Mouse (Mus musculus): ENCODE measurements around the gene Marco. TPM values are rescaled to one million over a fixed set of nuclear protein-coding genes. Genes with fewer than 3 reads are reported as not detected.

Marco gene
- polyA plus RNA-seq, 1 experiment from 2014 or later = not detected

DNA sequence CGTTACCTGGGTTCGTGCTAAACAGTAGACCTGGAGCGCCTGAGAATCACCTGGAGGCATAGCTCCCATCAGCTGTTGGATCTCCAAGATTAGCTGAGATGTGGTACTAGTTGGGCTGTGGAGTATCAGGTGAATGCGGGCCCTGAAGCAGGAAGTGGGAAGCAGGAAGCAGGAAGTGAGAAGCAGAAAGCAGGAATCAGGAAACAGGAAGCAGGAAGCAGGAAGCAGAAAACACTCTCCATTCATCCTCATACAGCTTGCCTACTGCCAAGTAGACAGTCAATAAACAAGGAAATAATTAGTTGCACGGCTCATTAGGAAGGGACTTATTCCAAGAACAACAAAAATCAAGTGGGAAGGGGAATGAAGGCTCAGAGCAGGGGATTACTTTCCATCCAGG, 69.2 kb downstream of the Marco start:
- ATAC-seq (ENCODE audit: insufficient number of reproducible peaks, insufficient read depth, low FRiP score, low read depth) = no peak
- no peaks in the 10 kb centered on the region for H3K27me3 ChIP-seq (ENCODE audit: control insufficient read depth, insufficient read depth, low read length)
- 79% methylated on average over 5 of the region's 5 CpGs for WGBS
- no peaks in the 10 kb centered on the region for H3K4me1 ChIP-seq (ENCODE audit: control insufficient read depth in 2 of 2, insufficient read depth in 2 of 2, low read length in 2 of 2)
- no peaks in the 10 kb centered on the region for H3K9me3 ChIP-seq (ENCODE audit: control insufficient read depth, low read length)
- no peaks in the 10 kb centered on the region for H3K36me3 ChIP-seq (ENCODE audit: control insufficient read depth, insufficient read depth, low read length)
- no peak overlapping the region for H3K4me3 ChIP-seq (ENCODE audit: control insufficient read depth in 1 of 2, insufficient read depth in 1 of 2, low read depth in 1 of 2, low read length in 2 of 2)
- H3K4me2 ChIP-seq (ENCODE audit: low read length) = no peak overlapping the region
- H3K27ac ChIP-seq (replicated peaks in 1 of 2; ENCODE audit: control insufficient read depth in 1 of 2, insufficient read depth in 1 of 2, low read depth in 2 of 2, low read length in 2 of 2) = no peak overlapping the region
- no peak overlapping the region for H3K9ac ChIP-seq (ENCODE audit: low read length)

DNA sequence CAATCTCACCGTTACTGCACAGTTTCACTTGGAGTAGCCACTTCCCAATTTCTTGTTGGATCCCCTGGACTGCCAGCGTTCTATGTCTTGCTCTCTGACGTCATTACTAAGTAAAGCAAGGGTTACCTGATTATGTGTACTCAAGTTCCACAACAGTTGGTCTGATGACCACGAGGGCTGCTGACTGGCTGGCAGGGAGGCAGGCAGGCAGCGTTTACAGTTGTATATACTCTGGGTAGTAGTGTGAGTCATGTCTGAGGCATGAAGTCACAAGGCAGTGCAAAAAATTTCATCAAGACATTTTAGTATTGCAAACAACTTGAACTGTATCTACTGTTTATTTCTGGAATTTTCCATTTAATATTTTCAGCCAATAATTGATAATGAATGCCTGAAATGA, 74.7 kb downstream of the Marco start:
- Histone ChIP-seq H3K4me3 (ENCODE audit: control insufficient read depth in 1 of 2, insufficient read depth in 1 of 2, low read depth in 1 of 2, low read length in 2 of 2) (no peak overlapping the region), H3K27me3 (ENCODE audit: control insufficient read depth, insufficient read depth, low read length) (no peaks in the 10 kb centered on the region), H3K4me2 (ENCODE audit: low read length) (no peak overlapping the region), H3K9me3 (ENCODE audit: control insufficient read depth, low read length) (no peaks in the 10 kb centered on the region), H3K4me1 (ENCODE audit: control insufficient read depth in 2 of 2, insufficient read depth in 2 of 2, low read length in 2 of 2) (no peaks in the 10 kb centered on the region), H3K36me3 (ENCODE audit: control insufficient read depth, insufficient read depth, low read length) (no peaks in the 10 kb centered on the region), H3K9ac (ENCODE audit: low read length) (no peak overlapping the region), H3K27ac (replicated peaks in 1 of 2; ENCODE audit: control insufficient read depth in 1 of 2, insufficient read depth in 1 of 2, low read depth in 2 of 2, low read length in 2 of 2) (no peak overlapping the region)
- WGBS = 62% methylated on average over 5 of the region's 5 CpGs
- no peak for ATAC-seq (ENCODE audit: insufficient number of reproducible peaks, insufficient read depth, low FRiP score, low read depth)

DNA sequence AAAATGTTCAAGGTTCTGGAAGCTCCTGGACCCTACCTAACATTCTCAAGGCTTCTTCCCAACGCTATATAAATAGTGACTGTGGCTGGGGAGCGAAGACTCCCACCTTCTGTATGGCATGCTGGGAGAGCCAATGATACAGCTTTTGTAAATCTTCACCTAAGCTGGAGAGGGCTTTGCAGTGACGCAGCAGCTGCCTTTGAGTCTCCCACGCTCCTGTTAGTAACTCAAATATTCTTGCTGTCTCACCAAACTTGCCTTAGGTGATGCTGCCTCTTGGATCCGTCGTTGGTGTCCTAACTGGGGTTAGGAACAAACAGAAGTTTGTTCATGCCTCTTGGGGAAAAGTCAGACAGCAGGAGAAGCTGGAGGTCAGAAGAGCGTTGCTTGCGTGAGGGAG, 79.2 kb downstream of the Marco start:
- Histone ChIP-seq H3K27ac (replicated peaks in 1 of 2; ENCODE audit: control insufficient read depth in 1 of 2, insufficient read depth in 1 of 2, low read depth in 2 of 2, low read length in 2 of 2) (no peak overlapping the region), H3K9me3 (ENCODE audit: control insufficient read depth, low read length) (no peaks in the 10 kb centered on the region), H3K4me1 (ENCODE audit: control insufficient read depth in 2 of 2, insufficient read depth in 2 of 2, low read length in 2 of 2) (no peaks in the 10 kb centered on the region), H3K4me2 (ENCODE audit: low read length) (no peak overlapping the region), H3K4me3 (ENCODE audit: control insufficient read depth in 1 of 2, insufficient read depth in 1 of 2, low read depth in 1 of 2, low read length in 2 of 2) (no peak overlapping the region), H3K9ac (ENCODE audit: low read length) (no peak overlapping the region), H3K36me3 (ENCODE audit: control insufficient read depth, insufficient read depth, low read length) (no peaks in the 10 kb centered on the region), H3K27me3 (ENCODE audit: control insufficient read depth, insufficient read depth, low read length) (no peaks in the 10 kb centered on the region)
- WGBS = 57% methylated on average over 8 of the region's 8 CpGs
- ATAC-seq (ENCODE audit: insufficient number of reproducible peaks, insufficient read depth, low FRiP score, low read depth) = no peak

Other genes starting within 250 kb of the Marco start
- gene Steap3, start 232.3 kb downstream of the Marco start, polyA plus RNA-seq (2014; fragmentation: Nextera tagmentation; extraction: Ambion mirVana) = 19.3 and 20.1 TPM in 2 replicates
- gene C1ql2, start 164.4 kb downstream of the Marco start, polyA plus RNA-seq (2014; fragmentation: Nextera tagmentation; extraction: Ambion mirVana) = not detected in 2 replicates
- not detected in 2 replicates for gene En1, start 97.4 kb upstream of the Marco start, polyA plus RNA-seq (2014; fragmentation: Nextera tagmentation; extraction: Ambion mirVana)

Data from heart, embryonic 14.5 days (tissue).